Mouse (Mus musculus) lung, postnatal 0 days (tissue): ENCODE results near the gene Sf3b5. TPM values are rescaled to one million over a fixed set of nuclear protein-coding genes. Genes with fewer than 3 reads are reported as not detected.
"Not testable (repeated sequence)": the region's sequence is repeated elsewhere in the genome, so short reads cannot be mapped to it uniquely, and the experiment has no call there.

Source experiments
- ATAC-seq: fragments of 200-750 bp; cut with Nextera tagmentation; 2 replicates; pipeline ENCODE4 v1.8.0; 2017; ENCODE audit warnings: moderate library complexity
- DNase-seq: peaks from one replicate; pipeline ENCODE4 v3.0.0-alpha.2; 2016; ENCODE audit warnings: low spot score
- H3K27ac ChIP-seq: fragments of 300-500 bp; sonication (generic); 2 replicates; pipeline ENCODE4 v1.5.1; 2014; ENCODE audit warnings: antibody characterized with exemption, mild to moderate bottlenecking, low read length, mixed read lengths
- H3K27me3 ChIP-seq: fragments of 300-500 bp; sonication (generic); replicated peaks from 2 replicates; pipeline ENCODE4 v1.6.1; 2014; ENCODE audit warnings: low read length, mixed read lengths; ENCODE audit not compliant: insufficient read depth
- H3K36me3 ChIP-seq: fragments of 300-500 bp; sonication (generic); 2 replicates; pipeline ENCODE4 v1.6.1; 2014; ENCODE audit warnings: low read length, mixed read lengths; ENCODE audit not compliant: insufficient read depth
- H3K4me1 ChIP-seq: fragments of 300-500 bp; sonication (generic); 2 replicates; pipeline ENCODE4 v1.6.1; 2014; ENCODE audit warnings: antibody characterized with exemption, low read depth, low read length, mixed read lengths; ENCODE audit not compliant: insufficient read depth
- H3K4me2 ChIP-seq: fragments of 300-500 bp; sonication (generic); replicated peaks from 2 replicates; pipeline ENCODE4 v1.6.1; 2014; ENCODE audit warnings: low read depth, mild to moderate bottlenecking, low read length, moderate library complexity, mixed read lengths
- H3K4me3 ChIP-seq: fragments of 300-500 bp; sonication (generic); 2 replicates; pipeline ENCODE4 v1.5.1; 2014; ENCODE audit warnings: low read depth, low read length
- H3K9ac ChIP-seq: fragments of 300-500 bp; sonication (generic); replicated peaks from 2 replicates; pipeline ENCODE4 v1.6.1; 2014; ENCODE audit warnings: low read depth, mild to moderate bottlenecking
- H3K9me3 ChIP-seq: fragments of 300-500 bp; sonication (generic); 2 replicates; pipeline ENCODE4 v1.6.1; 2016; ENCODE audit warnings: low read length, mixed read lengths
- CTCF ChIP-seq: IDR thresholded peaks from 2 replicates; pipeline ENCODE4 v1.5.1; 2016; ENCODE audit warnings: antibody characterized with exemption, mild to moderate bottlenecking
- EP300 ChIP-seq: IDR thresholded peaks from 2 replicates; pipeline ENCODE4 v1.6.1; 2016; ENCODE audit warnings: antibody characterized with exemption, mild to moderate bottlenecking, control low read depth
- WGBS: fragments of 180-500 bp; shearing (Covaris S2); extraction: QIAGEN DNeasy Blood & Tissue Kit; methylation state at CpG from one replicate; pipeline ENCODE4 v1.1.7; 2014; 5-methylcytosine and 5-hydroxymethylcytosine counted together
- polyA plus RNA-seq: library from polyadenylated mRNA; unstranded; fragments of >200 nt; fragmentation: Nextera tagmentation; extraction: Ambion mirVana; gene quantifications from 2 replicates; pipeline ENCODE4 v1.2.1, GENCODE M21; 2015

Sf3b5 gene
- polyA plus RNA-seq, 1 experiment from 2014 or later: 27.1 TPM

- TF ChIP-seq EP300 (no peak), CTCF (peak; percentile 82)
- WGBS: 22% methylated on average over 4 of the region's 4 CpGs
- no peak overlapping the region for H3K4me2 ChIP-seq
- DNase-seq: peak; percentile 86
- no peaks in the 10 kb centered on the region for H3K4me1 ChIP-seq
- no peaks in the 10 kb centered on the region for H3K27me3 ChIP-seq
- no peak overlapping the region for H3K27ac ChIP-seq
- peak; percentile 64 for ATAC-seq
- no peak overlapping the region for H3K4me3 ChIP-seq
- no peak overlapping the region for H3K9ac ChIP-seq
- H3K36me3 ChIP-seq: no peaks in the 10 kb centered on the region
- H3K9me3 ChIP-seq: no peaks in the 10 kb centered on the region
These were observed 11.4 kb downstream of the Sf3b5 start for GRCm38 (mm10) chr10:13016573-13016972.

- DNase-seq (peak; percentile 36), ATAC-seq (no peak)
- H3K36me3 ChIP-seq: no peaks in the 10 kb centered on the region
- H3K27ac ChIP-seq: no peak overlapping the region
- no peak overlapping the region for H3K9ac ChIP-seq
- 57% methylated on average over 7 of the region's 7 CpGs for WGBS
- peak; percentile 80 for TF ChIP-seq CTCF
- TF ChIP-seq EP300: no peak
- no peak overlapping the region for H3K4me2 ChIP-seq
- no peak overlapping the region for H3K4me3 ChIP-seq
- no peaks in the 10 kb centered on the region for H3K9me3 ChIP-seq
- H3K27me3 ChIP-seq: no peaks in the 10 kb centered on the region
- H3K4me1 ChIP-seq: no peaks in the 10 kb centered on the region
These were observed 13.4 kb downstream of the Sf3b5 start for GRCm38 (mm10) chr10:13018510-13018909.

- Histone ChIP-seq H3K27me3 (no peaks in the 10 kb centered on the region), H3K27ac (no peak overlapping the region), H3K9me3 (no peaks in the 10 kb centered on the region), H3K4me3 (no peak overlapping the region), H3K9ac (no peak overlapping the region), H3K4me1 (no peaks in the 10 kb centered on the region), H3K36me3 (no peaks in the 10 kb centered on the region), H3K4me2 (no peak overlapping the region)
- WGBS: 84% methylated on average over 5 of the region's 5 CpGs
- TF ChIP-seq CTCF (no peak), EP300 (no peak)
- ATAC-seq (no peak), DNase-seq (no peak)
These were observed 13.9 kb downstream of the Sf3b5 start for GRCm38 (mm10) chr10:13019026-13019425.

- no peak overlapping the region for H3K4me3 ChIP-seq
- DNase-seq (no peak), ATAC-seq (no peak)
- WGBS: 82% methylated on average over 4 of the region's 4 CpGs
- H3K36me3 ChIP-seq: no peaks in the 10 kb centered on the region
- H3K9me3 ChIP-seq: no peaks in the 10 kb centered on the region
- no peak for TF ChIP-seq EP300
- H3K4me2 ChIP-seq: no peak overlapping the region
- no peak overlapping the region for H3K9ac ChIP-seq
- H3K27ac ChIP-seq: no peak overlapping the region
- H3K4me1 ChIP-seq: no peaks in the 10 kb centered on the region
- no peaks in the 10 kb centered on the region for H3K27me3 ChIP-seq
These were observed 17.0 kb downstream of the Sf3b5 start for GRCm38 (mm10) chr10:13022103-13022502.

GRCm38 (mm10) chr10:13023985-13024384 is 18.8 kb downstream of the Sf3b5 start:
- not testable (repeated sequence) for H3K9ac ChIP-seq, H3K9me3 ChIP-seq, H3K27me3 ChIP-seq, H3K4me1 ChIP-seq, H3K36me3 ChIP-seq, ATAC-seq, H3K4me2 ChIP-seq, H3K4me3 ChIP-seq, DNase-seq, H3K27ac ChIP-seq
- WGBS: 60% methylated on average over 3 of the region's 3 CpGs

GRCm38 (mm10) chr10:13027702-13028101 is 22.6 kb downstream of the Sf3b5 start:
- DNase-seq (no peak), ATAC-seq (no peak)
- H3K36me3 ChIP-seq: no peaks in the 10 kb centered on the region
- no peak overlapping the region for H3K27ac ChIP-seq
- no peak overlapping the region for H3K4me2 ChIP-seq
- 84% methylated on average over 5 of the region's 5 CpGs for WGBS
- H3K9me3 ChIP-seq: no peaks in the 10 kb centered on the region
- H3K9ac ChIP-seq: no peak overlapping the region
- H3K4me1 ChIP-seq: no peaks in the 10 kb centered on the region
- no peak overlapping the region for H3K4me3 ChIP-seq
- TF ChIP-seq EP300 (no peak), CTCF (no peak)
- no peaks in the 10 kb centered on the region for H3K27me3 ChIP-seq

- Histone ChIP-seq H3K27me3 (no peaks in the 10 kb centered on the region), H3K36me3 (no peaks in the 10 kb centered on the region), H3K4me1 (no peaks in the 10 kb centered on the region), H3K4me3 (no peak overlapping the region), H3K9me3 (no peaks in the 10 kb centered on the region), H3K4me2 (no peak overlapping the region), H3K27ac (no peak overlapping the region), H3K9ac (no peak overlapping the region)
- ATAC-seq (peak; percentile 40; the same call in 1 of the 2 replicates), DNase-seq (peak; percentile 20)
- 83% methylated on average over 1 of the region's 1 CpGs for WGBS
- TF ChIP-seq EP300 (no peak), CTCF (no peak)
These were observed 23.1 kb downstream of the Sf3b5 start for GRCm38 (mm10) chr10:13028215-13028614.
